Mouse (Mus musculus) myocyte (in vitro differentiated cells): Measurements from ENCODE around the gene Rae1. TPM values are rescaled to one million over a fixed set of nuclear protein-coding genes. Genes with fewer than 3 reads are reported as not detected.
A peak's percentile ranks its signal among the peaks of the same experiment; 100 is the strongest.

Experiments used
- H3K27me3 ChIP-seq: one replicate; pipeline ENCODE4 v1.6.1; 2011; ENCODE audit not compliant: control insufficient read depth, insufficient read depth, insufficient read length
- H3K36me3 ChIP-seq: one replicate; pipeline ENCODE4 v1.6.1; 2011; ENCODE audit not compliant: control insufficient read depth, insufficient read depth
- H3K4me2 ChIP-seq: one replicate; pipeline ENCODE4 v1.6.1; 2011; ENCODE audit warnings: low read depth, control low read depth
- H3K4me3 ChIP-seq: one replicate; pipeline ENCODE4 v1.5.1; 2011; ENCODE audit warnings: mild to moderate bottlenecking, control low read depth, moderate library complexity
- H3K79me2 ChIP-seq: one replicate; pipeline ENCODE4 v1.6.1; 2011; ENCODE audit not compliant: control insufficient read depth, insufficient read depth
- H3ac ChIP-seq: one replicate; pipeline ENCODE4 v1.6.1; 2011; ENCODE audit not compliant: control insufficient read depth, insufficient read length
- CEBPB ChIP-seq: IDR thresholded peaks from 2 replicates; pipeline ENCODE4 v1.6.1; 2011; ENCODE audit warnings: mild to moderate bottlenecking, moderate library complexity; ENCODE audit not compliant: poor library complexity, insufficient read depth, severe bottlenecking
- E2F4 ChIP-seq: IDR thresholded peaks from one replicate; pipeline ENCODE4 v1.6.1; 2011; ENCODE audit warnings: mild to moderate bottlenecking, control low read depth, moderate library complexity; ENCODE audit not compliant: insufficient read depth
- MAX ChIP-seq: IDR thresholded peaks from one replicate; pipeline ENCODE4 v1.6.1; 2011; ENCODE audit warnings: low read depth, mild to moderate bottlenecking, control low read depth
- MYOD1 ChIP-seq, 3 experiments: IDR thresholded peaks; one replicate each; pipeline ENCODE4 v1.6.1; 2011; ENCODE audit warnings: control low read depth in 2 of 3, low read depth in 2 of 3, mild to moderate bottlenecking in 2 of 3, moderate library complexity in 1 of 3; ENCODE audit not compliant: insufficient read length in 2 of 3, control insufficient read depth in 1 of 3
- MYOG ChIP-seq, 3 experiments: IDR thresholded peaks; one replicate each; pipeline ENCODE4 v1.6.1; 2011; ENCODE audit warnings: control low read depth in 2 of 3, low read depth in 2 of 3, mild to moderate bottlenecking in 2 of 3; ENCODE audit not compliant: insufficient read length in 2 of 3, control insufficient read depth in 1 of 3, insufficient read depth in 1 of 3
- POLR2A ChIP-seq: IDR thresholded peaks from one replicate; pipeline ENCODE4 v1.6.1; 2011; ENCODE audit warnings: low read depth, mild to moderate bottlenecking, control low read depth, moderate library complexity; ENCODE audit not compliant: insufficient read length
- POLR2AphosphoS2 ChIP-seq: IDR thresholded peaks from one replicate; pipeline ENCODE4 v1.6.1; 2011; ENCODE audit warnings: low read depth, control low read depth; ENCODE audit not compliant: insufficient read length
- REST ChIP-seq: IDR thresholded peaks from one replicate; pipeline ENCODE4 v1.6.1; 2011; ENCODE audit warnings: mild to moderate bottlenecking, control low read depth, moderate library complexity; ENCODE audit not compliant: insufficient read depth, insufficient read length
- SRF ChIP-seq: IDR thresholded peaks from one replicate; pipeline ENCODE4 v1.6.1; 2011; ENCODE audit warnings: low read depth; ENCODE audit not compliant: control insufficient read depth, insufficient read length
- TCF12 ChIP-seq: IDR thresholded peaks from one replicate; pipeline ENCODE4 v1.6.1; 2011; ENCODE audit warnings: mild to moderate bottlenecking, control low read depth; ENCODE audit not compliant: poor library complexity, insufficient read depth, severe bottlenecking
- TCF3 ChIP-seq: IDR thresholded peaks from one replicate; pipeline ENCODE4 v1.6.1; 2011; ENCODE audit warnings: low read depth, control low read depth; ENCODE audit not compliant: insufficient read length
- USF1 ChIP-seq: IDR thresholded peaks from one replicate; pipeline ENCODE4 v1.6.1; 2011; ENCODE audit warnings: low read depth, mild to moderate bottlenecking, control low read depth, moderate library complexity
- polyA plus RNA-seq: library from polyadenylated mRNA; unstranded; fragments of >200 nt; fragmentation: generic; extraction: Trizol; gene quantifications from one replicate; pipeline ENCODE4 v1.2.1, GENCODE M21; 2012; ENCODE audit warnings: missing spikeins

The Rae1 gene
- polyA plus RNA-seq, 1 experiment: 68.4 TPM

DNA sequence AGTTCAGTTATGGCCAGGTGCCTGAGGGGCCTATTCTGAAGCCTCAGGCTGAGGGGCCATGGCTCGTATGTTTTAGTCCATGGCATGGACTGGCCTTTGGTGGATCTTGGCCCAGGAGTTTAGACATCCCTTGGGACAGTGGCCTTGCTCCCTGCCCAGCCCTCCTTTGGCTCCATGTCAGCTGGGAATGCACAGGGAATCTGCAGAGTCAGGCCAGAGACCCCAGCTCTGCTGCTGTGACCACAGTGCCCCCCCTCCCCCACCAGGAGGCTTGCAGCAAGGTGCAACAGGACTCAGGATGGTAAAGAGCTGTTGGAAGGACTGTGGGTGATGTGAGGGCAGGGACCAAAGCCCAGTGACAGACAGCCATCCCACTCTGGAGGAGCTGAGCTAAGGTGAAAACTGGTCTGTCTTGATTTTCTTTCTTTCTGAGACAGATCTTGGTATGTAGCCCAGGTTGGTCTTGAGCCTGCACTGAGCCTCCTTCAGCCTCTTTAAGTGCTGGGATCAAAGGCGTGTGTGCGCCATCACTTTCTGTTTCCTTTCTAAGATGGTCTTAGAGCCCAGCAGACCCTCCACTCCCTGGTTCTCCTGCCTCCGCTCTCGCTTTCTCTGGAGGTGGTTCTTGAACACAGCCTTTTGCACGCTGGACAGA, 27.4 kb downstream of the Rae1 start:
- H3K36me3 ChIP-seq: no peaks in the 10 kb centered on the region
- no peaks in the 10 kb centered on the region for H3K27me3 ChIP-seq
- peaks cover 30% of the 10 kb centered on the region for H3K79me2 ChIP-seq
- H3K4me3 ChIP-seq: no peak overlapping the region
- H3K4me2 ChIP-seq: peak overlapping the region; percentile 49
- TF ChIP-seq POLR2AphosphoS2 (peak; percentile 5), CEBPB (no peak)
- no peak overlapping the region for H3ac ChIP-seq

DNA sequence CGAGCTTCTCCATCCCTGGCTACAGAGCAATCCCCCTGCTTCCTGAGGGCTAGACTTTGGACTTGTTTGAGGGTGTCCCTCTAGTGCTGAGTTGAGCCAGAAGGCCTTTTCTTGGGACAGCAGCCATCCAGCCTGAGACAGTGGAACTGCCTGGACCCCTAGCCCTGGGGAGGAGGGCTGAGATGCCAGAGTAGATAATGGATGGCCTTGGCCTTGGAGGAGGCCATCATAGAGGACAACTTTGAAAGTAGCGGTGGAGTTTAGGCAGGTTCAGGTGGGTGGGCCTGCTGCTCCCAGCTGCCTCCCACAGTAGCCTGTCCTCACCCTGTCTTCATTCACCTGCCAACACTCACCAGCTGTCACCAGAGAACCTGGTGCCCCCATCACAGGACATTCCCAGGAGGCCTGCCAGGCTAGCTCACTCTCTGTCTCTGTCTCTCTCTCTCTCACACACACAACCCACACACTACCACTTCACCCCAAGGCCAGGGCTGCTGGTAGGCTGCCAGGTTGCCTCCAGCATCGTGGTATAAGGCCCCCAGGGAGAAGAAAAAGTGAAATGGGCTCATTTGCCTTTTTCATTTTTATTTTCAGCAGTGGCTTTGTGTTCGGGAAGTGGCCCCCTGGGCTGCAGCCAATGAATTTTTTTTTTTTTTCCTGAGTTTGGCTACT, 28.0 kb downstream of the Rae1 start:
- no peaks in the 10 kb centered on the region for H3K36me3 ChIP-seq

DNA sequence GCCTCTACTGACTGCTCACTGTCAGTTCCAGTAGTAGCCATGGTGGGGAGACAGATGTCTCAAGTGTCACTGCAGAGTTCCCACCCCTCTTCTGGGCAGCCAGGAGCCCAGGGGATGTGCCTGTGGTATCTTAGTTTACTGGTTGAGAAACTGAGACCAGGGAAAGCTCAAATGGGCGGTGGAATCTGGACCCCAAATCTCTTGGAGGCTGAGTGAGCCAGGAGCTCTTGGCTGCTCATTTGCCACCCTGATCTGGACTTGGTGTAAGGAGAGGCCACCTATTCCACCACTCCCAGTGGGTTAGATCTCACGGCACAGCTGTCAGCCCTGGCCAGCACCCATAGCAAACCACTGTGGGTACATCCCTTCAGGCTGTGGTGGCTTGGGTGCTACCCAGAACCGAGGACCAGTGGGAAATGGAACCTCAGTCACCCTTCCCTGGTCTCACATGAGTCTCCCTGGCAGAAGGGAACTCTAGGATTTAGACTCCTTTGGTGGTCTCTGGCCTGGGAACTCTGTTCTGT, 28.7 kb downstream of the Rae1 start:
- no peaks in the 10 kb centered on the region for H3K27me3 ChIP-seq
- peaks cover 17% of the 10 kb centered on the region for H3K79me2 ChIP-seq
- peak; percentile 50 for TF ChIP-seq TCF3
- TF ChIP-seq POLR2A: no peak
- no peak for TF ChIP-seq USF1
- TF ChIP-seq MYOD1 (IDR thresholded peaks at IDR 0.05; ENCODE audit: control insufficient read depth in 1 of 3, insufficient read length in 2 of 3, low read depth in 2 of 3): peak; percentile 14 to 95 (median 56)
- peak; percentile 66 to 97 (median 82) for TF ChIP-seq MYOG (IDR thresholded peaks at IDR 0.05; ENCODE audit: control insufficient read depth in 1 of 3, insufficient read depth in 1 of 3, insufficient read length in 2 of 3, low read depth in 2 of 3)
- no peaks in the 10 kb centered on the region for H3K36me3 ChIP-seq
- peak overlapping the region; percentile 38 for H3K4me2 ChIP-seq
- H3ac ChIP-seq: no peak overlapping the region
- H3K4me3 ChIP-seq: no peak overlapping the region

More for the DNA sequence above, 28.0 kb downstream of the Rae1 start:
- peak; percentile 57 to 97 (median 63) for TF ChIP-seq MYOD1 (IDR thresholded peaks at IDR 0.05; ENCODE audit: control insufficient read depth in 1 of 3, insufficient read length in 2 of 3, low read depth in 2 of 3)
- TF ChIP-seq MYOG (IDR thresholded peaks at IDR 0.05; ENCODE audit: control insufficient read depth in 1 of 3, insufficient read depth in 1 of 3, insufficient read length in 2 of 3, low read depth in 2 of 3): peak in 2 of 3 experiments; percentile 82 to 96
- TF ChIP-seq POLR2AphosphoS2: no peak
- no peak for TF ChIP-seq USF1
- TF ChIP-seq TCF3: peak; percentile 85
- peak; percentile 84 for TF ChIP-seq TCF12
- Histone ChIP-seq H3ac (no peak overlapping the region), H3K4me2 (peak overlapping the region; percentile 49), H3K4me3 (no peak overlapping the region), H3K27me3 (no peaks in the 10 kb centered on the region), H3K79me2 (peaks cover 24% of the 10 kb centered on the region)

DNA sequence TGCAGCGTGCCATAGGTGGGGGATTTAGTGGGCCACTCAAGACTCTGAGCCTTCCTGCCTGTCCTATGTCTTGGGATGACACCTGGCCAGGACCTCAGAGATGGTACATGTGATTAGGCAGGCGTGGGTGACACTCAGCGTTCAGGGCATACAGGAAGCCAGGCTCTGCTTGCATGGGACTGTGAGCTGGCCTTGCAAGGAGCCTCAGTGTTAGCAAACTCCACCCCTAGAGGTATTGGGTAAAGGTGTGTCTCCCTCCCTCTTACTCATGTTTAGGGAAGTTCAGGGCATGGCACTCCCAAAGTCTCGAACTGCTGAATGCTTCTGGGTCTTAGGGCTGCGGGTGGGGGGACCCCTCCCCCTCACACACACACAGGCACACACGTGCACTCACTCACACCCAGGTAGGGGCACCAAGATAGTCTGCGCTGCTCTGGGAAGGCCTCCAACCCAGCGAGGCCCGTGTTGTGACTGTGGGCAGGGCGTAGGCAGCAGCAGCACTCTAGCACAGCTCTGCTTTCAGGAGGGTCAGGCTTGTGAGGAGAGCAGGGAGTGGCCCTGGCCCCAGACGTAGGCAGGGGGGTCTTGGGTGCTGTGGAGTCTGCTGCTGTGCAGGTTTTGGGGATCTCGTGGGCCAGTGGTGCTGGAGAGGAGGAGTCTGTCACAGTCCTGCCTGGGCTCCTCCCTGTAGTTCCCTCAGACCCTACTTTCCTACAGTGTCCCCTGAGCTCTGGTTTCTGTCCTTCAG, 30.8 kb downstream of the Rae1 start:
- TF ChIP-seq MAX (no peak), USF1 (no peak), POLR2A (no peak), REST (no peak), CEBPB (no peak), SRF (no peak), MYOD1 (IDR thresholded peaks at IDR 0.05; ENCODE audit: control insufficient read depth in 1 of 3, insufficient read length in 2 of 3, low read depth in 2 of 3) (no peak), TCF3 (no peak), E2F4 (no peak)
- Histone ChIP-seq H3K27me3 (no peaks in the 10 kb centered on the region), H3K36me3 (peaks cover 4% of the 10 kb centered on the region), H3K79me2 (peaks cover 11% of the 10 kb centered on the region), H3K4me2 (no peak overlapping the region), H3ac (no peak overlapping the region), H3K4me3 (no peak overlapping the region)

DNA sequence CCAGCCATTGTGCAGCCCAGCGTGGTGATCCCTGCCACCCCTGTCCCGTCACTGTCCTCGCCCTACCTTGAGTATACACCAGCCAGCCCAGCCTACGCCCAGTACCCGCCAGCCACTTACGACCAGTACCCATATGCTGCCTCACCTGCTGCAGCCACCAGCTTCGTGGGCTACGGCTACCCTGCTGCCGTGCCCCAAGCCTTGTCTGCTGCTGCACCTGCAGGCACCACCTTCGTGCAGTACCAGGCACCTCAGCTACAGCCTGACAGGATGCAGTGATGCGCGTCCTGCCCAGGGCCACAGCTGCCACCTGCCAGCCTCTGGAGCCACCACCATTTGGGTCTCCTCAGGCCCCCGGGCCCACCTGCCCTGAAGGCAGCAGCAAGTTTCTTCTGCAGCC, 33.6 kb downstream of the Rae1 start:
- TF ChIP-seq REST: no peak
- TF ChIP-seq MYOG (IDR thresholded peaks at IDR 0.05; ENCODE audit: control insufficient read depth in 1 of 3, insufficient read depth in 1 of 3, insufficient read length in 2 of 3, low read depth in 2 of 3): peak in 1 of 3 experiments; percentile 5
- no peak for TF ChIP-seq CEBPB
- peak; percentile 39 for TF ChIP-seq POLR2A
- TF ChIP-seq POLR2AphosphoS2: peak; percentile 20
- H3ac ChIP-seq: no peak overlapping the region
- H3K36me3 ChIP-seq: peaks cover 4% of the 10 kb centered on the region
- H3K79me2 ChIP-seq: peaks cover 6% of the 10 kb centered on the region
- H3K4me3 ChIP-seq: no peak overlapping the region
- no peak overlapping the region for H3K4me2 ChIP-seq
- H3K27me3 ChIP-seq: no peaks in the 10 kb centered on the region
